Comparison of ENCODE assay signal across 8 mouse cellular contexts in genomic region chr7:127393944-127394333, GRCm38 (mm10). TPM values are rescaled to one million over a fixed set of nuclear protein-coding genes. Genes with fewer than 3 reads are reported as not detected.
DNase-seq lines count a peak whose midpoint lies in the region; ATAC-seq and TF ChIP-seq lines count a peak whose summit lies in the region.

No protein-coding gene starts in this region.

- no peak for ATAC-seq in heart, embryonic 13.5 days (ENCODE audit: extremely low read depth, insufficient number of reproducible peaks, low FRiP score, low TSS enrichment)
- ATAC-seq in hindbrain, embryonic 12.5 days (ENCODE audit: low FRiP score) = peak; percentile 12; the same call in 1 of the 2 replicates

- peak overlapping the region; percentile 77 for H3K4me3 ChIP-seq in heart, embryonic 13.5 days
- H3K4me3 ChIP-seq in MEL (ENCODE audit: control insufficient read depth in 1 of 2, insufficient read depth in 1 of 2, low read depth in 2 of 2, low read length in 2 of 2) = peak overlapping the region; percentile 75 to 99
- peak overlapping the region; percentile 70 for H3K4me3 ChIP-seq in hindbrain, embryonic 12.5 days
- H3K4me3 ChIP-seq in midbrain, embryonic 10.5 days = peak overlapping the region; percentile 81

- peak overlapping the region; percentile 92 for H3K27ac ChIP-seq in heart, embryonic 13.5 days (replicated peaks)
- peak overlapping the region; percentile 48 for H3K27ac ChIP-seq in MEL (ENCODE audit: control insufficient read depth, low read depth, low read length)
- peak overlapping the region; percentile 88 for H3K27ac ChIP-seq in hindbrain, embryonic 12.5 days
- H3K27ac ChIP-seq in midbrain, embryonic 10.5 days (replicated peaks) = peak overlapping the region; percentile 90

- H3K4me2 ChIP-seq in heart, embryonic 13.5 days = peak overlapping the region; percentile 85
- peak overlapping the region; percentile 88 for H3K4me2 ChIP-seq in hindbrain, embryonic 12.5 days (replicated peaks)

- intact Hi-C loops in heart, postnatal 36 days (cut with DNase I) = loop anchor here (1.0 kb wide), 1 partner anchor 28 kb away; the partner anchor contains the start of gene Zfp688

- no peak for TF ChIP-seq CTCF in MEL (IDR thresholded peaks at IDR 0.05 in 2 of 3, conservative IDR thresholded peaks at IDR 0.05 in 1 of 3; ENCODE audit: control insufficient read depth in 1 of 3, insufficient read depth in 1 of 3, low read depth in 2 of 3, low read length in 3 of 3, poor library complexity in 1 of 3, severe bottlenecking in 1 of 3)

- TF ChIP-seq RAD21 in MEL (IDR thresholded peaks at IDR 0.05; ENCODE audit: low read depth, low read length) = no peak

- H3K36me3 ChIP-seq in heart, embryonic 13.5 days = peaks cover 14% of the 10 kb centered on the region
- peaks cover 0 to 8% of the 10 kb centered on the region in 2 experiments; a peak in 2 of 4 replicates for H3K36me3 ChIP-seq in MEL (ENCODE audit: control insufficient read depth in 1 of 2, insufficient read depth in 2 of 2, low read length in 2 of 2)
- peaks cover 8% of the 10 kb centered on the region for H3K36me3 ChIP-seq in hindbrain, embryonic 12.5 days
- peaks cover 20% of the 10 kb centered on the region for H3K36me3 ChIP-seq in midbrain, embryonic 10.5 days

- 14% methylated on average over 7 of the region's 7 CpGs for WGBS in heart, embryonic 13.5 days
- 31% methylated on average over 7 of the region's 7 CpGs for WGBS in hindbrain, embryonic 12.5 days
- 39% methylated on average over 7 of the region's 7 CpGs for WGBS in midbrain, embryonic 10.5 days

- TF ChIP-seq POLR2A in MEL (IDR thresholded peaks at IDR 0.05; ENCODE audit: control insufficient read depth in 1 of 2, insufficient read depth in 1 of 2, low read depth in 1 of 2, low read length in 2 of 2, poor library complexity in 1 of 2) = no peak

- H3K9ac ChIP-seq in heart, embryonic 13.5 days = peak overlapping the region; percentile 79
- peak overlapping the region; percentile 65 for H3K9ac ChIP-seq in MEL (ENCODE audit: control insufficient read depth, low read depth, low read length, poor library complexity, severe bottlenecking)
- peak overlapping the region; percentile 13 for H3K9ac ChIP-seq in hindbrain, embryonic 12.5 days

- H3K79me2 ChIP-seq in MEL (ENCODE audit: control insufficient read depth, insufficient read depth, low read length, poor library complexity) = peaks cover 3% of the 10 kb centered on the region; the same call in 1 of the 2 replicates

- peaks cover 8% of the 10 kb centered on the region for H3K27me3 ChIP-seq in heart, embryonic 13.5 days (replicated peaks)
- no peaks in the 10 kb centered on the region for H3K27me3 ChIP-seq in MEL (ENCODE audit: control insufficient read depth in 1 of 2, insufficient read depth in 2 of 2, low read length in 2 of 2)
- H3K27me3 ChIP-seq in hindbrain, embryonic 12.5 days = no peaks in the 10 kb centered on the region
- H3K27me3 ChIP-seq in midbrain, embryonic 10.5 days (ENCODE audit: low read depth, poor library complexity, severe bottlenecking) = no peaks in the 10 kb centered on the region

- no peaks in the 10 kb centered on the region for H3K9me3 ChIP-seq in heart, embryonic 13.5 days
- H3K9me3 ChIP-seq in MEL (replicated peaks; ENCODE audit: insufficient read depth, low read length) = no peaks in the 10 kb centered on the region
- H3K9me3 ChIP-seq in hindbrain, embryonic 12.5 days (replicated peaks) = no peaks in the 10 kb centered on the region
- no peaks in the 10 kb centered on the region for H3K9me3 ChIP-seq in midbrain, embryonic 10.5 days (replicated peaks)

- no peak for DNase-seq in heart, postnatal 36 days
- DNase-seq in MEL (ENCODE audit: low read depth, low spot score) = no peak
- DNase-seq in midbrain, embryonic 10.5 days (ENCODE audit: low spot score) = no peak
- no peak for DNase-seq in urinary bladder, adult 18-20 months (ENCODE audit: low spot score in 2 of 2)
- DNase-seq in layer of hippocampus, postnatal 14 days (ENCODE audit: low spot score in 2 of 2) = no peak
- no peak for DNase-seq in right cerebral cortex, postnatal 10 days (ENCODE audit: low spot score in 2 of 2)

- H3K4me1 ChIP-seq in heart, embryonic 13.5 days = peaks cover 19% of the 10 kb centered on the region
- peaks cover 5 to 18% of the 10 kb centered on the region in 2 experiments; a peak in 3 of 4 replicates for H3K4me1 ChIP-seq in MEL (ENCODE audit: control insufficient read depth in 1 of 2, insufficient read depth in 2 of 2, low read length in 2 of 2)
- H3K4me1 ChIP-seq in hindbrain, embryonic 12.5 days = peaks cover 11% of the 10 kb centered on the region
- peaks cover 26% of the 10 kb centered on the region for H3K4me1 ChIP-seq in midbrain, embryonic 10.5 days

- TF ChIP-seq EP300 in MEL (IDR thresholded peaks at IDR 0.05; ENCODE audit: low read depth in 1 of 2, low read length in 2 of 2) = no peak

TF ChIP-seq in MEL, 35 proteins besides CTCF, POLR2A, EP300 and RAD21:
- TF ChIP-seq CHD1 (IDR thresholded peaks at IDR 0.05; ENCODE audit: low read depth, low read length) (peak; percentile 94), ZKSCAN1 (IDR thresholded peaks at IDR 0.05; ENCODE audit: low read depth, low read length) (no peak), MYC (IDR thresholded peaks at IDR 0.05; ENCODE audit: low read depth, low read length) (peak; percentile 36; the same call in 1 of the 2 replicates), E2F4 (IDR thresholded peaks at IDR 0.05; ENCODE audit: borderline replicate concordance, low read depth, low read length) (0 out of 2 replicates have a peak, but pooled peaks have one; percentile 38), USF2 (IDR thresholded peaks at IDR 0.05; ENCODE audit: borderline replicate concordance in 1 of 2, insufficient read depth in 1 of 2, low read depth in 1 of 2, low read length in 2 of 2) (no peak), MAX (IDR thresholded peaks at IDR 0.05; ENCODE audit: low read length) (peak; percentile 14; the same call in 1 of the 2 replicates), TBP (IDR thresholded peaks at IDR 0.05; ENCODE audit: low read depth, low read length) (no peak; the same call in 1 of the 2 replicates)

RNA-seq across cellular contexts. Expression of gene E430018J23Rik, which starts 0.5 kb away (rescaled TPM):
- polyA plus RNA-seq in heart, embryonic 13.5 days (2015; fragmentation: Nextera tagmentation; extraction: Ambion mirVana) = 4.3 and 4.9 TPM in 2 replicates
- total RNA-seq in heart, postnatal 36 days (2021) = 1 to 10 TPM; 4.5 to 4.9 TPM
- total RNA-seq in MEL (2012; rRNA removed) = 2.3 and 2.5 TPM in 2 replicates
- 1 to 10 TPM in 1 of 2 experiments, not detected in 1; 2.1 TPM for polyA plus RNA-seq in MEL (2012; ENCODE audit: insufficient read depth in 1 of 2, insufficient read length in 2 of 2, low read depth in 1 of 2, low replicate concordance in 2 of 2, missing spikeins in 1 of 2)
- 6.4 and 6.8 TPM in 2 replicates for polyA plus RNA-seq in hindbrain, embryonic 12.5 days (2016; fragmentation: Nextera tagmentation; extraction: Ambion mirVana)
- polyA plus RNA-seq in midbrain, embryonic 10.5 days (2016; fragmentation: Nextera tagmentation; extraction: Ambion mirVana) = 5.4 and 6.3 TPM in 2 replicates
- total RNA-seq in layer of hippocampus, postnatal 14 days (2021) = 1 to 10 TPM; 6.1 to 7.4 TPM

RNA-seq across cellular contexts. Expression of gene 9130019O22Rik, which starts 7.0 kb away (rescaled TPM):
- polyA plus RNA-seq in heart, embryonic 13.5 days (2015; fragmentation: Nextera tagmentation; extraction: Ambion mirVana) = 3.6 TPM in 2 replicates
- total RNA-seq in heart, postnatal 36 days (2021) = 1 to 10 TPM; 2.2 to 3.2 TPM
- 1.4 and 2.1 TPM in 2 replicates for total RNA-seq in MEL (2012; rRNA removed)
- 1 to 10 TPM in 1 of 2 experiments, not detected in 1; 1.5 TPM for polyA plus RNA-seq in MEL (2012; ENCODE audit: insufficient read depth in 1 of 2, insufficient read length in 2 of 2, low read depth in 1 of 2, low replicate concordance in 2 of 2, missing spikeins in 1 of 2)
- 5.4 and 6.0 TPM in 2 replicates for polyA plus RNA-seq in hindbrain, embryonic 12.5 days (2016; fragmentation: Nextera tagmentation; extraction: Ambion mirVana)
- polyA plus RNA-seq in midbrain, embryonic 10.5 days (2016; fragmentation: Nextera tagmentation; extraction: Ambion mirVana) = 5.8 and 6.4 TPM in 2 replicates
- total RNA-seq in layer of hippocampus, postnatal 14 days (2021) = 1 to 10 TPM; 2.7 to 3.2 TPM

RNA-seq across cellular contexts. Expression of gene Zfp764, which starts 12.7 kb away (rescaled TPM):
- polyA plus RNA-seq in heart, embryonic 13.5 days (2015; fragmentation: Nextera tagmentation; extraction: Ambion mirVana) = 4.6 and 5.0 TPM in 2 replicates
- 1 to 10 TPM; 2.9 to 4.2 TPM for total RNA-seq in heart, postnatal 36 days (2021)
- total RNA-seq in MEL (2012; rRNA removed) = 3.7 and 4.1 TPM in 2 replicates
- polyA plus RNA-seq in MEL (2012; ENCODE audit: insufficient read depth in 1 of 2, insufficient read length in 2 of 2, low read depth in 1 of 2, low replicate concordance in 2 of 2, missing spikeins in 1 of 2) = 1 to 10 TPM in 1 of 2 experiments, not detected in 1; 3.1 TPM
- polyA plus RNA-seq in hindbrain, embryonic 12.5 days (2016; fragmentation: Nextera tagmentation; extraction: Ambion mirVana) = 5.9 and 6.5 TPM in 2 replicates
- 6.9 and 8.0 TPM in 2 replicates for polyA plus RNA-seq in midbrain, embryonic 10.5 days (2016; fragmentation: Nextera tagmentation; extraction: Ambion mirVana)
- 1 to 10 TPM; 3.4 to 4.2 TPM for total RNA-seq in layer of hippocampus, postnatal 14 days (2021)

RNA-seq across cellular contexts. Expression of gene Zfp747, which starts 18.1 kb away (rescaled TPM):
- 4.7 and 5.3 TPM in 2 replicates for polyA plus RNA-seq in heart, embryonic 13.5 days (2015; fragmentation: Nextera tagmentation; extraction: Ambion mirVana)
- 1 to 10 TPM; 5.0 to 5.6 TPM for total RNA-seq in heart, postnatal 36 days (2021)
- 6.9 and 7.5 TPM in 2 replicates for total RNA-seq in MEL (2012; rRNA removed)
- 1 to 10 TPM in 1 of 2 experiments, not detected in 1; 6.2 TPM for polyA plus RNA-seq in MEL (2012; ENCODE audit: insufficient read depth in 1 of 2, insufficient read length in 2 of 2, low read depth in 1 of 2, low replicate concordance in 2 of 2, missing spikeins in 1 of 2)
- 9.3 and 9.7 TPM in 2 replicates for polyA plus RNA-seq in hindbrain, embryonic 12.5 days (2016; fragmentation: Nextera tagmentation; extraction: Ambion mirVana)
- polyA plus RNA-seq in midbrain, embryonic 10.5 days (2016; fragmentation: Nextera tagmentation; extraction: Ambion mirVana) = 8.6 and 9.1 TPM in 2 replicates
- total RNA-seq in layer of hippocampus, postnatal 14 days (2021) = 1 to 10 TPM; 5.3 to 6.0 TPM

RNA-seq across cellular contexts. Expression of gene Zfp688, which starts 27.9 kb away (rescaled TPM):
- polyA plus RNA-seq in heart, embryonic 13.5 days (2015; fragmentation: Nextera tagmentation; extraction: Ambion mirVana) = 13.5 and 16.3 TPM in 2 replicates
- 1 to 10 TPM; 2.5 to 3.9 TPM for total RNA-seq in heart, postnatal 36 days (2021)
- total RNA-seq in MEL (2012; rRNA removed) = 8.6 and 11.1 TPM in 2 replicates
- 10 to 100 TPM in 1 of 2 experiments, not detected in 1; 18.1 TPM for polyA plus RNA-seq in MEL (2012; ENCODE audit: insufficient read depth in 1 of 2, insufficient read length in 2 of 2, low read depth in 1 of 2, low replicate concordance in 2 of 2, missing spikeins in 1 of 2)
- 28.7 and 30.7 TPM in 2 replicates for polyA plus RNA-seq in hindbrain, embryonic 12.5 days (2016; fragmentation: Nextera tagmentation; extraction: Ambion mirVana)
- 34.4 and 35.2 TPM in 2 replicates for polyA plus RNA-seq in midbrain, embryonic 10.5 days (2016; fragmentation: Nextera tagmentation; extraction: Ambion mirVana)
- 10 to 100 TPM; 10.6 to 10.7 TPM for total RNA-seq in layer of hippocampus, postnatal 14 days (2021)

Comparison
In these comparisons a context has a peak if more than half of its experiments do, and no peak if none do; other contexts are left out.
1. H3K9ac ChIP-seq: peak in every context shown above with its lines; median percentile 79 in heart, embryonic 13.5 days; 65 in MEL; 13 in hindbrain, embryonic 12.5 days.